Mouse (Mus musculus) CD8-positive naive resting alpha-beta T cell, adult 2 months (primary cell): ENCODE data around the gene Dync1h1.
A peak's percentile ranks its signal among the peaks of the same experiment; 100 is the strongest.
"Not testable (repeated sequence)": the region's sequence is repeated elsewhere in the genome, so short reads cannot be mapped to it uniquely, and the experiment has no call there.

Source experiments
- DNase-seq, 2 experiments: peaks; one replicate each; pipeline ENCODE4 v3.0.0; 2022; ENCODE audit warnings: low read depth in 2 of 2, low spot score in 2 of 2

Gene Dync1h1

GRCm38 (mm10) chr12:110606161-110606560 is 4.9 kb downstream of the Dync1h1 start:
- no peak for DNase-seq

GRCm38 (mm10) chr12:110606676-110607075 is 5.4 kb downstream of the Dync1h1 start:
- no peak for DNase-seq

GRCm38 (mm10) chr12:110608460-110609152 is 7.4 kb downstream of the Dync1h1 start:
- no peak for DNase-seq

GRCm38 (mm10) chr12:110609153-110609497 is 7.9 kb downstream of the Dync1h1 start:
- DNase-seq = no peak

GRCm38 (mm10) chr12:110610713-110611112 is 9.5 kb downstream of the Dync1h1 start:
- DNase-seq = no peak

- DNase-seq = no peak
Measured at GRCm38 (mm10) chr12:110630056-110630455, 28.8 kb downstream of the Dync1h1 start.

- DNase-seq = no peak
Measured at GRCm38 (mm10) chr12:110636293-110636692, 35.0 kb downstream of the Dync1h1 start.

GRCm38 (mm10) chr12:110637507-110638114 is 36.4 kb downstream of the Dync1h1 start:
- no peak for DNase-seq

GRCm38 (mm10) chr12:110650241-110650641 is 49.0 kb downstream of the Dync1h1 start:
- DNase-seq = no peak

- DNase-seq = no peak
Measured at GRCm38 (mm10) chr12:110651464-110651863, 50.2 kb downstream of the Dync1h1 start.

- DNase-seq = no peak
Measured at GRCm38 (mm10) chr12:110661746-110662145, 60.5 kb downstream of the Dync1h1 start.

GRCm38 (mm10) chr12:110667466-110668077 is 66.3 kb downstream of the Dync1h1 start:
- no peak for DNase-seq

- peak; percentile 19 to 21 for DNase-seq
Measured at GRCm38 (mm10) chr12:110674243-110674642, 73.0 kb downstream of the Dync1h1 start.

- no peak for DNase-seq
Measured at GRCm38 (mm10) chr12:110681191-110681590, 79.9 kb downstream of the Dync1h1 start.

- no peak for DNase-seq
Measured at GRCm38 (mm10) chr12:110681878-110682277, 80.6 kb downstream of the Dync1h1 start.

GRCm38 (mm10) chr12:110682561-110683299 is 81.5 kb downstream of the Dync1h1 start, which contains the start of gene 1700001K19Rik:
TSS of gene 1700001K19Rik (minus strand) at chr12:110682619.
- no peak for DNase-seq

GRCm38 (mm10) chr12:110683580-110683979 is 82.3 kb downstream of the Dync1h1 start:
- no peak for DNase-seq

- DNase-seq = no peak
Measured at GRCm38 (mm10) chr12:110687894-110688734, 86.9 kb downstream of the Dync1h1 start.

- DNase-seq = not testable (repeated sequence)
Measured at GRCm38 (mm10) chr12:110688921-110689320, 87.7 kb downstream of the Dync1h1 start.

- DNase-seq = no peak
Measured at GRCm38 (mm10) chr12:110689919-110690643, 88.8 kb downstream of the Dync1h1 start.
